In the genomic region with DNA sequence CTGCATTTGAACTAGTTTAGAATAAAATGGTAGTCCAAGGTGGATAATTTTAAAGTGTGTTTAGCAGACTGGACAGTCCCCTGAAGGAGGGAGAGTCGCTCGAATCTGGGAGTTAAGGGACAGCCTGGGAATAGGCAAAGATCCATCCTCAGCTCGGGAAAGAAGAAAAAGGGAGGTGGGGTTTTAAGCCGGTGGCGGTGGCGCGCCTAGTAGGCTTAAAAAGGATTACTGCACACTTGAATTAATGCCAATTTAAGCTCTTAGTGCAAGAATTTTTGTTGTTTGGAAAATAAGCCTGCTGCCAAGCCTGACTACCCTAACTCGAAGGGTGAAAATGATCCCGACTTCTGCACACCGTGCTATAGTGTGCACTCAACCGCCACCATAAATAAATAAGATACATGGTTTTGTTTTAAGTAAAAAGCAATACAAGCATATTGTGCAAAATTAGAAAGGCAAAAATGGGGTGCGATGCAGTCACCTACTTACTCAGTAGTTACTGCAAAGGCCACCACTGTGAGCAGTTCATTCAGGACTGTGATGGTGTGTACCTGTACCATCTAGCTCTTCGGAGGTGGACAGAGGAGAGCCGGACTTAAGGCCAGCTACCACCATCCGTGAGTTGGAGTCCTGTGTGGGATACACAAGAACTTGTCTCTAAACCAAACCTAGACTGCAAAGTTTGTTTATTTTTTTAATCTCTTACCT, we compare ENCODE assay signal across 8 mouse cellular contexts. TPM values are rescaled to one million over a fixed set of nuclear protein-coding genes. Genes with fewer than 3 reads are reported as not detected.
A peak's percentile ranks its signal among the peaks of the same experiment; 100 is the strongest.
DNase-seq lines count a peak whose midpoint lies in the region; ATAC-seq lines count a peak whose summit lies in the region.

No protein-coding gene starts in this region.

- no peak for ATAC-seq in lung, embryonic 15.5 days (ENCODE audit: borderline replicate concordance, extremely low read depth, low FRiP score, low TSS enrichment)
- ATAC-seq in forebrain, embryonic 14.5 days: peak; percentile 22
- no peak for ATAC-seq in kidney, embryonic 14.5 days (ENCODE audit: low FRiP score, low TSS enrichment)
- ATAC-seq in midbrain, embryonic 12.5 days (ENCODE audit: low FRiP score, low read depth): peak; percentile 13; the same call in 1 of the 2 replicates
- ATAC-seq in frontal cortex, adult (ENCODE audit: low TSS enrichment): no peak

- DNase-seq in lung, adult 18-20 months: no peak
- DNase-seq in forebrain, embryonic 14.5 days (ENCODE audit: low spot score): peak; percentile 78
- DNase-seq in cerebellum, postnatal 14 days: no peak
- DNase-seq in right cerebral cortex, postnatal 14 days: no peak

- peak overlapping the region; percentile 36 for H3K9ac ChIP-seq in lung, embryonic 15.5 days
- H3K9ac ChIP-seq in forebrain, embryonic 14.5 days (ENCODE audit: low read length): peak overlapping the region; percentile 38; the same call in 1 of the 2 replicates
- peak overlapping the region; percentile 42; the same call in 1 of the 2 replicates for H3K9ac ChIP-seq in kidney, embryonic 14.5 days (ENCODE audit: low read depth, low read length)
- 0 out of 2 replicates have a peak overlapping the region, but pooled peaks have one; percentile 15 for H3K9ac ChIP-seq in midbrain, embryonic 12.5 days (replicated peaks)

- peak overlapping the region; percentile 59 for H3K4me3 ChIP-seq in lung, embryonic 15.5 days
- peak overlapping the region; percentile 50 for H3K4me3 ChIP-seq in forebrain, embryonic 14.5 days (ENCODE audit: low read depth, low read length)
- H3K4me3 ChIP-seq in kidney, embryonic 14.5 days (ENCODE audit: low read length): peak overlapping the region; percentile 63
- peak overlapping the region; percentile 53 for H3K4me3 ChIP-seq in midbrain, embryonic 12.5 days

- WGBS in lung, embryonic 15.5 days: 30% methylated on average over 15 of the region's 15 CpGs
- 15% methylated on average over 15 of the region's 15 CpGs for WGBS in forebrain, embryonic 14.5 days
- 30% methylated on average over 15 of the region's 15 CpGs for WGBS in kidney, embryonic 14.5 days
- 29% methylated on average over 15 of the region's 15 CpGs for WGBS in midbrain, embryonic 12.5 days

- H3K27me3 ChIP-seq in lung, embryonic 15.5 days: no peaks in the 10 kb centered on the region
- peaks cover 25% of the 10 kb centered on the region for H3K27me3 ChIP-seq in forebrain, embryonic 14.5 days (replicated peaks; ENCODE audit: control insufficient read depth, insufficient read depth, low read length)
- H3K27me3 ChIP-seq in kidney, embryonic 14.5 days (ENCODE audit: control insufficient read depth, insufficient read depth, low read length): no peaks in the 10 kb centered on the region
- H3K27me3 ChIP-seq in midbrain, embryonic 12.5 days: peaks cover 41% of the 10 kb centered on the region

- peak overlapping the region; percentile 99 for H3K4me2 ChIP-seq in lung, embryonic 15.5 days
- peak overlapping the region; percentile 87 for H3K4me2 ChIP-seq in forebrain, embryonic 14.5 days (ENCODE audit: low read length)
- peak overlapping the region; percentile 69 for H3K4me2 ChIP-seq in kidney, embryonic 14.5 days (replicated peaks; ENCODE audit: low read depth, low read length)
- peak overlapping the region; percentile 91 for H3K4me2 ChIP-seq in midbrain, embryonic 12.5 days (replicated peaks)

- peaks cover 42% of the 10 kb centered on the region for H3K4me1 ChIP-seq in lung, embryonic 15.5 days
- peaks cover 20% of the 10 kb centered on the region for H3K4me1 ChIP-seq in forebrain, embryonic 14.5 days (ENCODE audit: control insufficient read depth, insufficient read depth, low read length)
- H3K4me1 ChIP-seq in kidney, embryonic 14.5 days (ENCODE audit: control insufficient read depth, insufficient read depth, low read length): peaks cover 18% of the 10 kb centered on the region
- peaks cover 40% of the 10 kb centered on the region for H3K4me1 ChIP-seq in midbrain, embryonic 12.5 days

- no peaks in the 10 kb centered on the region for H3K9me3 ChIP-seq in lung, embryonic 15.5 days
- H3K9me3 ChIP-seq in forebrain, embryonic 14.5 days (replicated peaks; ENCODE audit: control insufficient read depth, low read length): no peaks in the 10 kb centered on the region
- H3K9me3 ChIP-seq in kidney, embryonic 14.5 days (ENCODE audit: control insufficient read depth, low read length): no peaks in the 10 kb centered on the region
- no peaks in the 10 kb centered on the region for H3K9me3 ChIP-seq in midbrain, embryonic 12.5 days

- no peaks in the 10 kb centered on the region for H3K36me3 ChIP-seq in lung, embryonic 15.5 days
- no peaks in the 10 kb centered on the region for H3K36me3 ChIP-seq in forebrain, embryonic 14.5 days (ENCODE audit: control insufficient read depth, insufficient read depth, low read length)
- no peaks in the 10 kb centered on the region for H3K36me3 ChIP-seq in kidney, embryonic 14.5 days (ENCODE audit: control insufficient read depth, insufficient read depth, low read length)
- H3K36me3 ChIP-seq in midbrain, embryonic 12.5 days: no peaks in the 10 kb centered on the region

- H3K27ac ChIP-seq in lung, embryonic 15.5 days: peak overlapping the region; percentile 92
- peak overlapping the region; percentile 79; the same call in 1 of the 2 replicates for H3K27ac ChIP-seq in forebrain, embryonic 14.5 days (ENCODE audit: low read depth, low read length)
- peak overlapping the region; percentile 69 for H3K27ac ChIP-seq in kidney, embryonic 14.5 days (ENCODE audit: low read depth, low read length)
- H3K27ac ChIP-seq in midbrain, embryonic 12.5 days (replicated peaks): peak overlapping the region; percentile 82

RNA-seq across cellular contexts. Expression of gene Cpt1a, which starts 3.8 kb away (rescaled TPM):
- polyA plus RNA-seq in lung, embryonic 15.5 days (2015; fragmentation: Nextera tagmentation; extraction: Ambion mirVana): 20.9 and 21.6 TPM in 2 replicates
- polyA plus RNA-seq in forebrain, embryonic 14.5 days (2014; fragmentation: Nextera tagmentation; extraction: Ambion mirVana): 14.5 and 15.1 TPM in 2 replicates
- polyA plus RNA-seq in kidney, embryonic 14.5 days (2014; fragmentation: Nextera tagmentation; extraction: Ambion mirVana): 10.0 and 23.8 TPM in 2 replicates
- polyA plus RNA-seq in midbrain, embryonic 12.5 days (2016; fragmentation: Nextera tagmentation; extraction: Ambion mirVana): 13.0 and 13.3 TPM in 2 replicates

RNA-seq across cellular contexts. Expression of gene Ighmbp2, which starts 43.1 kb away (rescaled TPM):
- polyA plus RNA-seq in lung, embryonic 15.5 days (2015; fragmentation: Nextera tagmentation; extraction: Ambion mirVana): 10.2 and 10.9 TPM in 2 replicates
- 7.0 and 9.5 TPM in 2 replicates for polyA plus RNA-seq in forebrain, embryonic 14.5 days (2014; fragmentation: Nextera tagmentation; extraction: Ambion mirVana)
- polyA plus RNA-seq in kidney, embryonic 14.5 days (2014; fragmentation: Nextera tagmentation; extraction: Ambion mirVana): 5.4 and 8.8 TPM in 2 replicates
- 10.8 and 13.0 TPM in 2 replicates for polyA plus RNA-seq in midbrain, embryonic 12.5 days (2016; fragmentation: Nextera tagmentation; extraction: Ambion mirVana)

RNA-seq across cellular contexts. Expression of gene Mrpl21, which starts 43.2 kb away (rescaled TPM):
- polyA plus RNA-seq in lung, embryonic 15.5 days (2015; fragmentation: Nextera tagmentation; extraction: Ambion mirVana): 113 and 119 TPM in 2 replicates
- polyA plus RNA-seq in forebrain, embryonic 14.5 days (2014; fragmentation: Nextera tagmentation; extraction: Ambion mirVana): 112 and 128 TPM in 2 replicates
- polyA plus RNA-seq in kidney, embryonic 14.5 days (2014; fragmentation: Nextera tagmentation; extraction: Ambion mirVana): 153 and 174 TPM in 2 replicates
- polyA plus RNA-seq in midbrain, embryonic 12.5 days (2016; fragmentation: Nextera tagmentation; extraction: Ambion mirVana): 113 and 117 TPM in 2 replicates

Comparison
In these comparisons a context has a peak if more than half of its experiments do, and no peak if none do; other contexts are left out.
1. ATAC-seq: peak in forebrain, embryonic 14.5 days (single experiment) and midbrain, embryonic 12.5 days (single experiment); none in lung, embryonic 15.5 days (single experiment), kidney, embryonic 14.5 days (single experiment) and frontal cortex, adult (single experiment).
2. Peak in every context shown above with its lines, with median percentiles within 50 percentile points of each other: H3K27ac ChIP-seq, H3K4me2 ChIP-seq, H3K4me3 ChIP-seq and H3K9ac ChIP-seq.